In the genomic region with DNA sequence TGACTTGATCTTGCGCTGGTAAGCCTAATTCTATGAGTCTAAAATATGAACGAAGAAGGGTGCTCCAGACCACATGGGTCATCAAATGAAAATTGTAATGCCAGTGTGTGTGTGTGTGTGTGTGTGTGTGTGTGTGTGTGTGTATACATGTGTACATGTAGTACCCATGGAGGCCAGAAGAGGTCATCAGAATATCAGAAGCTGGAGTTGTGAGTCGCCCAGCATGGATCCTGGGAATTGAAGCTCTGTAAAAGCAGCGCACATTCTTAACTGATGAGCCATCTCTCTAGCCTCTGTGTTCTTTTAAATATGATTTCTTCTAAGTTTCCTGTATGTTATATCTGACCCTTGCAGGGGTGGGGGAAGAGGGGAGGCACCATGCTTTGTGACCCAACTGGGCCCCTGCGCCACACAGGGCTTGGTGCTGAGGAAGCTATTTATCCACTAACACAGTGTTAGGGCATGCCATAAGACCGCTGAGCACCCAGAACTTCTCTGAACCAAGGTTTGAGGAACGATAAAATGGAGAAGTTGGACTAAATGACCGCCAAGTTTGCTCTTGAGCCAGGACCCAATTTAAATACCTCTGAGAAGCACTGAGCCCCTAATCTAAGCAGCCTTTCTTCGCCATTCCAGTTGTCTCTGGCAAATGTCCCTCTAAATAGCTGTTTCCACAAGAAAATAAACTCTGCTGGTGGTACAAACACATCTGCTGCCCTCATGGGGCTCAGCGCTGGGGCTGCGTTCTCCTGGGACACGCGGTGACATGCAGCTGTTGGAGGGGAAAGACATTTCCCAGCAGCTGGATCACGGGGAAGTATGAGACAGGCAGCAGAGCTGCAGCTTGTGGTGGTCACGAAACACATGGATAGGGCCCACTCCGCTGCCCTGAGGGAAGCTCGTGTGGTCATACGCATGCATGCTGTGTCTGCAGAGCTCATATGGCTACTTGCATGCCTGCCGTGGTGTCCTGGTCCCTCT, we compare ENCODE assay signal across 11 mouse cellular contexts. TPM values are rescaled to one million over a fixed set of nuclear protein-coding genes. Genes with fewer than 3 reads are reported as not detected.
DNase-seq lines count a peak whose midpoint lies in the region; ATAC-seq and TF ChIP-seq lines count a peak whose summit lies in the region.
"Had no signal": no experiment of that assay in that cellular context is flagged by ENCODE, and none has a peak within 500 bp of the region (broad histone marks: within the 10 kb centered on the region; RNA-seq: fewer than 3 reads in every experiment).

No protein-coding gene starts in this region.

- no peak for TF ChIP-seq POLR2A in liver, adult 2 months (IDR thresholded peaks at IDR 0.05; ENCODE audit: extremely low read depth, insufficient read depth, low read length)
- TF ChIP-seq POLR2A in brain, embryonic 14.5 days (IDR thresholded peaks at IDR 0.05; ENCODE audit: borderline replicate concordance, extremely low read depth, insufficient read depth, insufficient read length, poor library complexity, severe bottlenecking) = no peak

- H3K4me1 ChIP-seq in liver, adult 2 months (ENCODE audit: control insufficient read depth, insufficient read depth, low read length) = peaks cover 10% of the 10 kb centered on the region; the same call in 1 of the 2 replicates
- peaks cover 40% of the 10 kb centered on the region for H3K4me1 ChIP-seq in E14TG2a.4 (replicated peaks; ENCODE audit: low read depth, low read length)
- H3K4me1 ChIP-seq in limb, embryonic 12.5 days (replicated peaks) = peaks cover 4% of the 10 kb centered on the region; the same call in 1 of the 2 replicates
- H3K4me1 ChIP-seq: neural tube, embryonic 15.5 days had no signal

- H3K27me3 ChIP-seq in liver, adult 2 months (ENCODE audit: control insufficient read depth, insufficient read depth, low read length) = no peaks in the 10 kb centered on the region
- H3K27me3 ChIP-seq in E14TG2a.4 (ENCODE audit: insufficient read depth, low read length) = peaks cover 49% of the 10 kb centered on the region
- H3K27me3 ChIP-seq in limb, embryonic 12.5 days = no peaks in the 10 kb centered on the region
- H3K27me3 ChIP-seq: neural tube, embryonic 15.5 days had no signal

- no peak overlapping the region for H3K4me2 ChIP-seq in limb, embryonic 12.5 days
- H3K4me2 ChIP-seq: neural tube, embryonic 15.5 days had no signal

- WGBS in liver, adult 2 months = 93% methylated on average over 19 of the region's 19 CpGs
- 77% methylated on average over 19 of the region's 19 CpGs for WGBS in limb, embryonic 12.5 days

- peak; percentile 15 for DNase-seq in liver, adult 2 months (ENCODE audit: extremely low read depth, low read depth, low spot score)
- no peak for DNase-seq in liver
- DNase-seq in brain, embryonic 14.5 days (ENCODE audit: low read depth) = no peak
- DNase-seq in c-Kit-positive CD71-positive TER-119-positive erythroid progenitor cells, embryonic 14.5 days (ENCODE audit: low spot score) = no peak
- no peak for DNase-seq in ovary, postnatal 14 days (ENCODE audit: low spot score)
- DNase-seq in frontal cortex, postnatal 36 days (ENCODE audit: low spot score in 2 of 2) = no peak
- DNase-seq: layer of hippocampus, postnatal 36 days had no signal

- peak; percentile 52; the same call in 1 of the 2 replicates for ATAC-seq in limb, embryonic 12.5 days (ENCODE audit: insufficient number of reproducible peaks, insufficient read depth, low FRiP score, low TSS enrichment, low read depth)

- H3K9ac ChIP-seq in liver, adult 2 months (ENCODE audit: low read depth, low read length) = no peak overlapping the region
- H3K9ac ChIP-seq in limb, embryonic 12.5 days (replicated peaks) = no peak overlapping the region
- H3K9ac ChIP-seq: neural tube, embryonic 15.5 days had no signal

- no peaks in the 10 kb centered on the region for H3K36me3 ChIP-seq in liver, adult 2 months (ENCODE audit: control insufficient read depth, insufficient read depth, low read length)
- H3K36me3 ChIP-seq in E14TG2a.4 (ENCODE audit: insufficient read depth, low read length) = no peaks in the 10 kb centered on the region
- no peaks in the 10 kb centered on the region for H3K36me3 ChIP-seq in limb, embryonic 12.5 days
- H3K36me3 ChIP-seq: neural tube, embryonic 15.5 days had no signal

- no peaks in the 10 kb centered on the region for H3K79me2 ChIP-seq in liver, adult 2 months (ENCODE audit: control insufficient read depth, insufficient read depth, low read length)

- no peak overlapping the region for H3K4me3 ChIP-seq in liver, adult 2 months (ENCODE audit: insufficient read depth, low read depth, low read length)
- H3K4me3 ChIP-seq in E14TG2a.4 (replicated peaks; ENCODE audit: low read length) = no peak overlapping the region
- no peak overlapping the region for H3K4me3 ChIP-seq in limb, embryonic 12.5 days (replicated peaks)
- H3K4me3 ChIP-seq: megakaryocyte, embryonic 14.5 days; neural tube, embryonic 15.5 days had no signal

- no peak for TF ChIP-seq CTCF in liver, adult 2 months (IDR thresholded peaks at IDR 0.05; ENCODE audit: low read depth, low read length)
- TF ChIP-seq CTCF in E14TG2a.4 (conservative IDR thresholded peaks at IDR 0.05; ENCODE audit: low read length) = peak; percentile 48
- peak; percentile 25; the same call in 1 of the 2 replicates for TF ChIP-seq CTCF in brain, embryonic 14.5 days (IDR thresholded peaks at IDR 0.05; ENCODE audit: borderline replicate concordance, extremely low read depth, insufficient read depth, insufficient read length)

- H3K27ac ChIP-seq in liver, adult 2 months (replicated peaks; ENCODE audit: insufficient read depth, low read depth, low read length) = no peak overlapping the region
- H3K27ac ChIP-seq in limb, embryonic 12.5 days = no peak overlapping the region
- H3K27ac ChIP-seq: neural tube, embryonic 15.5 days had no signal

- H3K9me3 ChIP-seq in E14TG2a.4 (ENCODE audit: low read length) = no peaks in the 10 kb centered on the region
- no peaks in the 10 kb centered on the region for H3K9me3 ChIP-seq in limb, embryonic 12.5 days
- H3K9me3 ChIP-seq: neural tube, embryonic 15.5 days had no signal

RNA-seq across cellular contexts. Expression of a gene that starts 59.6 kb away (rescaled TPM):
- not detected in 2 replicates for total RNA-seq in liver, adult 2 months (2014; rRNA removed)
- polyA plus RNA-seq in liver, adult 2 months (2012; rRNA removed) = not detected in 2 replicates
- polyA plus RNA-seq in brain, embryonic 14.5 days (2012; rRNA removed) = 0.11 and 0.14 TPM in 2 replicates
- not detected in 2 replicates for polyA plus RNA-seq in limb, embryonic 12.5 days (2016; fragmentation: Nextera tagmentation; extraction: Ambion mirVana)
